In genomic region chr11:49745839-49746238, GRCm38 (mm10) we compare ENCODE assay signal across 18 mouse cellular contexts.
"Had no signal": no experiment of that assay in that cellular context is flagged by ENCODE, and none has a peak within 500 bp of the region (broad histone marks: within the 10 kb centered on the region; RNA-seq: fewer than 3 reads in every experiment).

No protein-coding gene starts in this region.

- H3K4me3 ChIP-seq: midbrain, embryonic 10.5 days; midbrain, embryonic 12.5 days; myocyte; neural tube, embryonic 13.5 days; neural tube, embryonic 15.5 days had no signal

- H3K4me2 ChIP-seq: lung, embryonic 14.5 days; midbrain, embryonic 12.5 days; neural tube, embryonic 13.5 days; neural tube, embryonic 15.5 days had no signal

- H3K36me3 ChIP-seq: midbrain, embryonic 10.5 days; midbrain, embryonic 12.5 days; neural tube, embryonic 13.5 days; neural tube, embryonic 15.5 days had no signal

- H3K9ac ChIP-seq: lung, embryonic 14.5 days; midbrain, embryonic 12.5 days; neural tube, embryonic 13.5 days; neural tube, embryonic 15.5 days had no signal

- H3K27me3 ChIP-seq: neural tube, embryonic 13.5 days; neural tube, embryonic 15.5 days had no signal

- DNase-seq: lung, adult 18-20 months; lung, embryonic 14.5 days; lung, postnatal 10 days; lung, postnatal 4 days; midbrain, embryonic 14.5 days; retina, postnatal 1 day; right cerebral cortex, adult 18-20 months; right cerebral cortex, postnatal 25 days; right cerebral cortex, postnatal 4 days; spleen, adult 18-20 months; thymus, adult 18-20 months; thymus, postnatal 14 days; thymus, postnatal 36 days had no signal

- H3K4me1 ChIP-seq: midbrain, embryonic 12.5 days; neural tube, embryonic 13.5 days; neural tube, embryonic 15.5 days had no signal

- H3K9me3 ChIP-seq: neural tube, embryonic 15.5 days had no signal

- H3K27ac ChIP-seq: midbrain, embryonic 10.5 days; midbrain, embryonic 12.5 days; neural tube, embryonic 13.5 days; neural tube, embryonic 15.5 days had no signal
